Comparison of ENCODE assay signal across 9 mouse cellular contexts in the genomic region with DNA sequence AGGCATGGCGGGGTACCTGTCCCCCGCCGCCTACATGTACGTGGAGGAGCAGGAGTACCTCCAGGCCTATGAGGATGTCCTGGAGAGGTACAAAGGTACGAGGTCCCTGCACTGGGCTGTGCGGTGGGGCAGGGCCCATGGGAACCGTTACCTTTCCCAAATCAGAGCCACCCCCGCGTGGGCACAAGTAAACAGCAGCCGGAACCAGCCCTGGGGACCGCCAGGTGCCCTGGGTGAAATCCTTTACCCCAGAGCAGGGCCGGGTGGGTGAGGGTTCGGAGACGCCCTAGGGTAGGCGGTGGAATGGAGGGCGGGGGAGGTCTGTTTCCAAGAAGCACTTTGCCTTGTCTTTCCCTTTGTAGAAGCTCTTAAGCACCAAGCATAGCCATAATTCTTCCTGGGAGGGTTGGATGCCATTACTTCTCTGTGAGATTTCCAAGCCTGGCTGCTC.
DNase-seq lines count a peak whose midpoint lies in the region; ATAC-seq and TF ChIP-seq lines count a peak whose summit lies in the region.
"Had no signal": no experiment of that assay in that cellular context is flagged by ENCODE, and none has a peak within 500 bp of the region (broad histone marks: within the 10 kb centered on the region; RNA-seq: fewer than 3 reads in every experiment).

No protein-coding gene starts in this region.

- no peak for TF ChIP-seq EP300 in heart, postnatal 0 days (IDR thresholded peaks at IDR 0.05; ENCODE audit: low read depth)

- H3K36me3 ChIP-seq in heart, postnatal 0 days (replicated peaks; ENCODE audit: control insufficient read depth, insufficient read depth, low read length), result no peaks in the 10 kb centered on the region
- no peaks in the 10 kb centered on the region for H3K36me3 ChIP-seq in liver, embryonic 12.5 days
- H3K36me3 ChIP-seq: G1E had no signal

- H3K9me3 ChIP-seq in heart, postnatal 0 days (replicated peaks; ENCODE audit: control insufficient read depth, low read length), result no peaks in the 10 kb centered on the region
- no peaks in the 10 kb centered on the region for H3K9me3 ChIP-seq in liver, embryonic 12.5 days (replicated peaks)
- H3K9me3 ChIP-seq: G1E had no signal

- H3K4me2 ChIP-seq in heart, postnatal 0 days (ENCODE audit: low read depth, low read length), result peak overlapping the region; percentile 96
- peak overlapping the region; percentile 84 for H3K4me2 ChIP-seq in liver, embryonic 12.5 days

- peak overlapping the region; percentile 99 for H3K4me3 ChIP-seq in heart, postnatal 0 days (ENCODE audit: low read depth, low read length)
- H3K4me3 ChIP-seq in liver, embryonic 12.5 days, result peak overlapping the region; percentile 59

- H3K4me1 ChIP-seq in heart, postnatal 0 days (ENCODE audit: control insufficient read depth, insufficient read depth), result peaks cover 14% of the 10 kb centered on the region
- peaks cover 10% of the 10 kb centered on the region for H3K4me1 ChIP-seq in liver, embryonic 12.5 days

- peak overlapping the region; percentile 94 for H3K9ac ChIP-seq in heart, postnatal 0 days (replicated peaks; ENCODE audit: low read depth, low read length)
- H3K9ac ChIP-seq in liver, embryonic 12.5 days, result peak overlapping the region; percentile 57; the same call in 1 of the 2 replicates

- DNase-seq in cerebellum, adult 18-20 months, result peak; percentile 28 to 39
- DNase-seq in cerebellum, adult 9-11 months, result no peak
- DNase-seq in 3134 (ENCODE audit: extremely low read depth, insufficient read length, low spot score), result peak; percentile 71
- DNase-seq in cerebellum, postnatal 10 days, result peak; percentile 41 to 42
- no peak for DNase-seq in heart, postnatal 0 days (ENCODE audit: low spot score)
- DNase-seq in retina, postnatal 1 day, result peak; percentile 39
- no peak for DNase-seq in right cerebral cortex, adult 18-20 months

- peak overlapping the region; percentile 95 for H3K27ac ChIP-seq in heart, postnatal 0 days (ENCODE audit: low read depth)
- no peak overlapping the region for H3K27ac ChIP-seq in liver, embryonic 12.5 days

- H3K27me3 ChIP-seq in heart, postnatal 0 days (ENCODE audit: control insufficient read depth, insufficient read depth, low read length), result no peaks in the 10 kb centered on the region
- peaks cover 30% of the 10 kb centered on the region for H3K27me3 ChIP-seq in liver, embryonic 12.5 days (replicated peaks)

- peak; percentile 45 for ATAC-seq in heart, postnatal 0 days (ENCODE audit: insufficient read depth, low read depth)
- no peak for ATAC-seq in liver, embryonic 12.5 days

- TF ChIP-seq CTCF in heart, postnatal 0 days (IDR thresholded peaks at IDR 0.05; ENCODE audit: low read depth), result no peak

- WGBS in heart, postnatal 0 days, result 0% methylated on average over 16 of the region's 16 CpGs
- WGBS in liver, embryonic 12.5 days (ENCODE audit: insufficient replicate concordance), result 7% methylated on average over 16 of the region's 16 CpGs

Comparison
In these comparisons a context has a peak if more than half of its experiments do, and no peak if none do; other contexts are left out.
1. DNase-seq: peak in cerebellum, adult 18-20 months (2 of 2), 3134 (single experiment), cerebellum, postnatal 10 days (2 of 2) and retina, postnatal 1 day (single experiment); none in cerebellum, adult 9-11 months (single experiment), heart, postnatal 0 days (single experiment) and right cerebral cortex, adult 18-20 months (single experiment).